Comparison of ENCODE assay signal across 7 mouse cellular contexts in genomic region chr3:89270051-89270755, GRCm38 (mm10). TPM values are rescaled to one million over a fixed set of nuclear protein-coding genes. Genes with fewer than 3 reads are reported as not detected.
A peak's percentile ranks its signal among the peaks of the same experiment; 100 is the strongest.
DNase-seq lines count a peak whose midpoint lies in the region; ATAC-seq lines count a peak whose summit lies in the region.

TSS of gene Slc50a1 (minus strand) at chr3:89270570.

- H3K4me1 ChIP-seq in embryonic facial prominence, embryonic 10.5 days: peaks cover 53% of the 10 kb centered on the region
- peaks cover 39% of the 10 kb centered on the region for H3K4me1 ChIP-seq in limb, embryonic 13.5 days
- H3K4me1 ChIP-seq in midbrain, embryonic 15.5 days: peaks cover 38% of the 10 kb centered on the region

- no peaks in the 10 kb centered on the region for H3K9me3 ChIP-seq in embryonic facial prominence, embryonic 10.5 days
- no peaks in the 10 kb centered on the region for H3K9me3 ChIP-seq in limb, embryonic 13.5 days
- no peaks in the 10 kb centered on the region for H3K9me3 ChIP-seq in midbrain, embryonic 15.5 days

- peak within 1 kb of the TSS; percentile 84 for H3K9ac ChIP-seq in limb, embryonic 13.5 days
- peak within 1 kb of the TSS; percentile 78 for H3K9ac ChIP-seq in midbrain, embryonic 15.5 days

- H3K36me3 ChIP-seq in embryonic facial prominence, embryonic 10.5 days (replicated peaks): peaks cover 20% of the 10 kb centered on the region
- H3K36me3 ChIP-seq in limb, embryonic 13.5 days: peaks cover 36% of the 10 kb centered on the region
- H3K36me3 ChIP-seq in midbrain, embryonic 15.5 days (replicated peaks): no peaks in the 10 kb centered on the region

- DNase-seq in adrenal gland, postnatal 10 days: peak; percentile 94
- DNase-seq in embryonic facial prominence, embryonic 10.5 days (ENCODE audit: low spot score): peak; percentile 82
- peak; percentile 99 for DNase-seq in heart, adult 11 months
- DNase-seq in kidney, adult 11 months: peak; percentile 78
- peak; percentile 57 to 82 for DNase-seq in spleen, postnatal 10 days (ENCODE audit: low spot score in 2 of 2)

- H3K4me2 ChIP-seq in limb, embryonic 13.5 days (replicated peaks): peak within 1 kb of the TSS; percentile 83
- H3K4me2 ChIP-seq in midbrain, embryonic 15.5 days: peak within 1 kb of the TSS; percentile 82

- 6% methylated on average over 39 of the region's 39 CpGs for WGBS in embryonic facial prominence, embryonic 10.5 days
- 4% methylated on average over 39 of the region's 39 CpGs for WGBS in limb, embryonic 13.5 days
- 2% methylated on average over 39 of the region's 39 CpGs for WGBS in midbrain, embryonic 15.5 days

- H3K27ac ChIP-seq in embryonic facial prominence, embryonic 10.5 days (replicated peaks): peak within 1 kb of the TSS; percentile 83
- H3K27ac ChIP-seq in limb, embryonic 13.5 days: peak within 1 kb of the TSS; percentile 88
- peak within 1 kb of the TSS; percentile 78 for H3K27ac ChIP-seq in midbrain, embryonic 15.5 days

- peaks cover 23% of the 10 kb centered on the region for H3K27me3 ChIP-seq in embryonic facial prominence, embryonic 10.5 days (replicated peaks; ENCODE audit: low read depth, poor library complexity, severe bottlenecking)
- no peaks in the 10 kb centered on the region for H3K27me3 ChIP-seq in limb, embryonic 13.5 days
- no peaks in the 10 kb centered on the region for H3K27me3 ChIP-seq in midbrain, embryonic 15.5 days (replicated peaks)

- H3K4me3 ChIP-seq in embryonic facial prominence, embryonic 10.5 days: peak within 1 kb of the TSS; percentile 65
- peak within 1 kb of the TSS; percentile 60 for H3K4me3 ChIP-seq in limb, embryonic 13.5 days
- peak within 1 kb of the TSS; percentile 57 for H3K4me3 ChIP-seq in midbrain, embryonic 15.5 days

- ATAC-seq in limb, embryonic 13.5 days (ENCODE audit: low FRiP score, low read depth): peak; percentile 49
- ATAC-seq in midbrain, embryonic 15.5 days (replicated peaks): peak; percentile 45

RNA-seq across cellular contexts. Expression of gene Slc50a1, which starts in this region (rescaled TPM):
- total RNA-seq in adrenal gland, postnatal 10 days (2021): 10 to 100 TPM; 46.7 to 53.1 TPM
- 27.2 and 34.2 TPM in 2 replicates for polyA plus RNA-seq in embryonic facial prominence, embryonic 10.5 days (2016; fragmentation: Nextera tagmentation; extraction: Ambion mirVana)
- 85.5 and 88.8 TPM in 2 replicates for polyA plus RNA-seq in limb, embryonic 13.5 days (2015; fragmentation: Nextera tagmentation; extraction: Ambion mirVana)
- 31.4 and 37.5 TPM in 2 replicates for polyA plus RNA-seq in midbrain, embryonic 15.5 days (2015; fragmentation: Nextera tagmentation; extraction: Ambion mirVana)

Comparison
In these comparisons a context has a peak if more than half of its experiments do, and no peak if none do; other contexts are left out.
1. Peak in every context shown above with its lines: DNase-seq, ATAC-seq, H3K4me3 ChIP-seq and H3K27ac ChIP-seq.